Mouse (Mus musculus) liver, embryonic 12.5 days (tissue): Measurements from ENCODE around the gene Elovl6. TPM values are rescaled to one million over a fixed set of nuclear protein-coding genes. Genes with fewer than 3 reads are reported as not detected.

ENCODE experiments used
- ATAC-seq: fragments of 200-750 bp; cut with Nextera tagmentation; 2 replicates; pipeline ENCODE4 v1.8.0; 2017; ENCODE audit warnings: moderate number of reproducible peaks, mild to moderate bottlenecking, moderate library complexity
- H3K27ac ChIP-seq: fragments of 300-500 bp; sonication (generic); 2 replicates; pipeline ENCODE4 v1.5.1; 2016; ENCODE audit warnings: mild to moderate bottlenecking
- H3K27me3 ChIP-seq: fragments of 300-500 bp; sonication (generic); replicated peaks from 2 replicates; pipeline ENCODE4 v1.6.1; 2016; ENCODE audit warnings: mild to moderate bottlenecking, moderate library complexity
- H3K36me3 ChIP-seq: fragments of 300-500 bp; sonication (generic); 2 replicates; pipeline ENCODE4 v1.6.1; 2016; ENCODE audit warnings: mild to moderate bottlenecking, moderate library complexity
- H3K4me1 ChIP-seq: fragments of 300-500 bp; sonication (generic); 2 replicates; pipeline ENCODE4 v1.6.1; 2016
- H3K4me2 ChIP-seq: fragments of 300-500 bp; sonication (generic); 2 replicates; pipeline ENCODE4 v1.6.1; 2016; ENCODE audit warnings: mild to moderate bottlenecking, moderate library complexity
- H3K4me3 ChIP-seq: fragments of 300-500 bp; sonication (generic); 2 replicates; pipeline ENCODE4 v1.5.1; 2016; ENCODE audit warnings: mild to moderate bottlenecking, moderate library complexity
- H3K9ac ChIP-seq: fragments of 300-500 bp; sonication (generic); 2 replicates; pipeline ENCODE4 v1.6.1; 2016; ENCODE audit warnings: mild to moderate bottlenecking, moderate library complexity
- H3K9me3 ChIP-seq: fragments of 300-500 bp; sonication (generic); replicated peaks from 2 replicates; pipeline ENCODE4 v1.6.1; 2016; ENCODE audit warnings: mild to moderate bottlenecking, moderate library complexity
- WGBS: fragments of 180-500 bp; shearing (Covaris S2); methylation state at CpG from one replicate; pipeline ENCODE4 v1.1.7; 2016; ENCODE audit not compliant: insufficient replicate concordance; 5-methylcytosine and 5-hydroxymethylcytosine counted together
- polyA plus RNA-seq: library from polyadenylated mRNA; unstranded; fragments of >200 nt; fragmentation: Nextera tagmentation; extraction: Ambion mirVana; gene quantifications from 2 replicates; pipeline ENCODE4 v1.2.1, GENCODE M21; 2016

Gene Elovl6
- polyA plus RNA-seq, 1 experiment from 2014 or later, result 14.3 TPM

DNA sequence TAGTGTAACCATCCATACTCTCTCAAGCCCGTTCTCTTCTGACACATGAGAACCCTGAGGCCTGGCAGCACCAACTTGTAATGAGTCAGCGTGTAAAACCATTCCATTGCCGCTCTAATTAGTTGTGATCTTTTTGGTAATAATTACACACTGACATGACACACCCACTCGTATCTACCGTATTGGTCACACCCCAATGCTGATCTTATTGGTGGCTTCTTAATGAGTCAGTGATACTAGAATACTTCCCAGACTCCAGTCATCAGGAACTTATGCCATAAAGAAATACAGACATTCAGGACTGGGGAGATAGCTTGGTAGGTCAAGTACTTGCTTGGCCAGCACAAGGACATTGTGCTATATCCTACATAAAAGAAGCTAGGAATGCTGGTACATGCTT is 39.5 kb downstream of the Elovl6 start:
- Histone ChIP-seq H3K27ac (no peak overlapping the region), H3K4me3 (no peak overlapping the region), H3K9ac (no peak overlapping the region), H3K4me1 (peaks cover 12% of the 10 kb centered on the region; the same call in 1 of the 2 replicates), H3K27me3 (no peaks in the 10 kb centered on the region), H3K9me3 (no peaks in the 10 kb centered on the region), H3K4me2 (no peak overlapping the region), H3K36me3 (peaks cover 10% of the 10 kb centered on the region; the same call in 1 of the 2 replicates)
- WGBS, result 76% methylated on average over 5 of the region's 5 CpGs
- no peak for ATAC-seq

DNA sequence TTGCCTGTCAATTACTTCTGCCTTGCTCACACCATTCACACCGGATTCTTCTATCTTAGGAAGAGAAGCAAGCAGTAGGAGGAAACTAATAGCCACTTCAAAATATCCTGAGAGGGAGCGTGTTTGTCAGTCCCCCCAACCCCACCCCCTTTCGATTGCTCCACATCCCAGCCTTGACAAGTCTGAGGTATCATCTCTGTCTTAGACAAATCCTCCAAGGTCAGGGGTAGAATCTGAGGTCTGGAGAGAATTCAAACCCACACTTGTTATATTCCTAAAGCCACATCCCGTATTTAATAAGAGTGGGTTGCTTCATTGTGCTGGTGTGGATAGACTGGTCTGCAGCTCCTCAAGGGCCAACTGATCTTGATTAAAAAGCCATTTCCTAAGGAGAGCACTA is 40.8 kb downstream of the Elovl6 start:
- Histone ChIP-seq H3K9me3 (no peaks in the 10 kb centered on the region), H3K9ac (no peak overlapping the region), H3K4me3 (no peak overlapping the region), H3K27ac (no peak overlapping the region), H3K4me1 (0 out of 2 replicates have a peak, but pooled peaks cover 9% of the 10 kb centered on the region), H3K36me3 (peaks cover 12% of the 10 kb centered on the region; the same call in 1 of the 2 replicates), H3K4me2 (no peak overlapping the region), H3K27me3 (no peaks in the 10 kb centered on the region)
- 73% methylated on average over 4 of the region's 4 CpGs for WGBS
- ATAC-seq, result no peak

DNA sequence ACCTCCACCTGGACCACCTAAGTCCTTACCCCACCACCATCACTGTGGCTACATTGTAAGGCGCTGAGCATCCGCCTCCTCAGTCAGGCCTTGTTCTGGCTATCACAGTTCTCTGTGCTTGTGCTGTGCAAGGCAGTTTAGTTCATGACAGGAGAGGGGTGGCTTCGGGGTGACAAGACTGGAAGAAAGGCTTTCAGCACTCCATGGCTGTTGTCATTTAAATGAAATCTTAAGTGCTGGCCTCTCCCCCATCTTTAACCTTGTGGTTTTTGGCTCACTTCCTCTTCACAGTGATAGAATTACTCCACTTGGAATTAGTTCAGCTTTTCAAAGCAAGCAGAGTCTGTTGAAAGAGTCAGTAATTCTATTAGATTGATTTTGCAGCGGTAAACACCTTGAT is 41.5 kb downstream of the Elovl6 start:
- H3K9ac ChIP-seq, result no peak overlapping the region
- H3K27ac ChIP-seq, result no peak overlapping the region
- no peaks in the 10 kb centered on the region for H3K27me3 ChIP-seq
- no peak overlapping the region for H3K4me3 ChIP-seq
- H3K9me3 ChIP-seq, result no peaks in the 10 kb centered on the region
- H3K4me1 ChIP-seq, result 0 out of 2 replicates have a peak, but pooled peaks cover 11% of the 10 kb centered on the region
- H3K36me3 ChIP-seq, result peaks cover 12% of the 10 kb centered on the region; the same call in 1 of the 2 replicates
- ATAC-seq, result no peak
- no peak overlapping the region for H3K4me2 ChIP-seq
- WGBS, result 68% methylated on average over 4 of the region's 4 CpGs

DNA sequence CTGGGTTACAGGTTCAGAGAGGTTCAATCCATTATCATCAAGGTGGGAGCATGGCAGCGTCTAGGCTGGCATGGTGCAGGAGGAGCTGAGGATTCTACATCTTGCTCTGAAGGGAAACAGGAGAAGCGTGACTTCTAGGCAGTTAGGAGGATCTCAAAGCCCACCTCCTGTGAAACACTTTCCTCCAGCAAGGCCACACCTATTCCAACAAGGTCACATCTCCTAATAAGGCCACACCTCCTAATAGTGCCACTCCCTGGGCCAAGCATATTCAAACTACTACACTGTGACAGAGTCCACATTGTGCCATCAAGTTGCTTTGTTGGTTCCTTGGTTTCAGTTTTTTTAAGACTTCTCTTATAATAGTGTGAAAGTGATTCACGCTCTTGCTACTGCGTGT is 42.9 kb downstream of the Elovl6 start:
- WGBS, result 80% methylated on average over 4 of the region's 4 CpGs
- no peak for ATAC-seq

GRCm38 (mm10) chr3:129576522-129576921 is 44.4 kb downstream of the Elovl6 start:
- Histone ChIP-seq H3K4me1 (peaks cover 17% of the 10 kb centered on the region; the same call in 1 of the 2 replicates), H3K4me3 (no peak overlapping the region), H3K27ac (no peak overlapping the region), H3K27me3 (no peaks in the 10 kb centered on the region), H3K4me2 (no peak overlapping the region), H3K9ac (no peak overlapping the region), H3K9me3 (no peaks in the 10 kb centered on the region), H3K36me3 (peaks cover 12% of the 10 kb centered on the region; the same call in 1 of the 2 replicates)
- ATAC-seq, result no peak
- WGBS, result 79% methylated on average over 6 of the region's 6 CpGs

More for the DNA sequence above, 42.9 kb downstream of the Elovl6 start:
- Histone ChIP-seq H3K36me3 (peaks cover 12% of the 10 kb centered on the region; the same call in 1 of the 2 replicates), H3K27me3 (no peaks in the 10 kb centered on the region), H3K4me2 (no peak overlapping the region), H3K27ac (no peak overlapping the region), H3K9ac (no peak overlapping the region), H3K4me1 (peaks cover 17% of the 10 kb centered on the region; the same call in 1 of the 2 replicates), H3K9me3 (no peaks in the 10 kb centered on the region), H3K4me3 (no peak overlapping the region)

DNA sequence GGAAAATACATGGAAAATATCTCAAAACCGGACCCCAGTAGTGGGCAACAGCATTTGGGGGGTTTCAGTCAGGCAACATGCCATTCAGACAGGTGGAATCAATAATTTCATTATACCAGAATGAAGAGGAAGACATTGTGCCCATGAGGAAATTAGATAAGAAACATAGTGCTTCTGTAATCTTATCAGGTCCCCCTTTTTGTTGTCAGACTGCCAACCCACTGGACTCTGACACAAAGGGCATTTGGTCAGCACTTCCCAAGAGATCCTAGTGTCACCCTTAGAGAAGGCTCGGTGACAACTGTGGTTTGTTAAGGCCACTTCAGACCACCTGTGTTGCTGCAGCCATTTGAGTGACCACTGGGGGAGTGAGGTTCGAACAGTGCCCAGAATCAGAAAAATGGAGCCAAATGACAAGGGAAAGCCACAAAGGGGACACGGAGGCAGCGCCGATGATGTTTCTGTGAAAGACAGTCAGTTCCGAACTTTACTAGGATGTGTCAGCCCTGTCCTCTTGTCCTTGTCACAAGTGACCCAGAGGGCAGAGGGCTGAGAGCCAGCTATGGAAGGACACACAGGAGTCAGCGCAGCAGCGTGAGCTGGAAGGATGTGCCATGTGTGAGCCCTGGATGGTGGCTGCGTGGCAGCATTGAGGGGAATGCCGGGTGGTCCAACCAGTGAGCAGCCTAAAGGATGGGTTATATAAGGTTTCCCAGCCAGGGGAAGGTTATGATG is 46.8 kb downstream of the Elovl6 start:
- Histone ChIP-seq H3K4me3 (no peak overlapping the region), H3K4me1 (peaks cover 9% of the 10 kb centered on the region; the same call in 1 of the 2 replicates), H3K27ac (no peak overlapping the region), H3K4me2 (no peak overlapping the region), H3K9me3 (no peaks in the 10 kb centered on the region), H3K27me3 (no peaks in the 10 kb centered on the region), H3K9ac (no peak overlapping the region), H3K36me3 (0 out of 2 replicates have a peak, but pooled peaks cover 15% of the 10 kb centered on the region)
- ATAC-seq, result no peak
- 77% methylated on average over 11 of the region's 11 CpGs for WGBS

GRCm38 (mm10) chr3:129581024-129581423 is 48.9 kb downstream of the Elovl6 start:
- Histone ChIP-seq H3K4me1 (peaks cover 9% of the 10 kb centered on the region; the same call in 1 of the 2 replicates), H3K9ac (no peak overlapping the region), H3K27ac (no peak overlapping the region), H3K4me3 (no peak overlapping the region), H3K9me3 (no peaks in the 10 kb centered on the region), H3K27me3 (no peaks in the 10 kb centered on the region), H3K4me2 (no peak overlapping the region), H3K36me3 (0 out of 2 replicates have a peak, but pooled peaks cover 11% of the 10 kb centered on the region)
- ATAC-seq, result no peak
- WGBS, result 81% methylated on average over 3 of the region's 3 CpGs

- ATAC-seq, result no peak
- Histone ChIP-seq H3K9ac (no peak overlapping the region), H3K4me3 (no peak overlapping the region), H3K36me3 (0 out of 2 replicates have a peak, but pooled peaks cover 3% of the 10 kb centered on the region), H3K27me3 (no peaks in the 10 kb centered on the region), H3K4me1 (peaks cover 11% of the 10 kb centered on the region; the same call in 1 of the 2 replicates), H3K27ac (no peak overlapping the region), H3K9me3 (no peaks in the 10 kb centered on the region), H3K4me2 (no peak overlapping the region)
- 69% methylated on average over 4 of the region's 4 CpGs for WGBS
Measured at GRCm38 (mm10) chr3:129582449-129582848, 50.3 kb downstream of the Elovl6 start.

DNA sequence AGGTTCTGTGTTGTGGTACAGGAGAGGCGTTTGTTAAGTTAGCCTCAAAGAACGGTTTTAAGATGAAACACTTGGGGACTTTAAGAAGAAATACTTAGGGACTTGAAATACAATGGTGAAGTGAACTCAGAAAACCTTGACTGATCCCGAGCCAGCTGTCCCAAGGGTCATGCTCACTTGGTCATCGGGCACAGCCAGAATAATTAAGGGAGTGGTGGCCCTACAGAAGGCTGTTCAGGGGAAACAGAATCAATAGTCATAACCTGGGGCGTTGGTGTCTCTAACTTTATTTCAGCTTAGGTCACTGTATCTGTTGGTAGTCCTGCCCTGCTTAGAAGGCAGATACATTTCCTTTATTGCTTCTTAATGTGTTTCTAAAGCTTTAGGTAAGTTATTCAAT is 51.1 kb downstream of the Elovl6 start:
- no peak overlapping the region for H3K4me2 ChIP-seq
- no peaks in the 10 kb centered on the region for H3K27me3 ChIP-seq
- no peak overlapping the region for H3K4me3 ChIP-seq
- 0 out of 2 replicates have a peak, but pooled peaks cover 3% of the 10 kb centered on the region for H3K36me3 ChIP-seq
- no peak overlapping the region for H3K9ac ChIP-seq
- ATAC-seq, result no peak
- H3K27ac ChIP-seq, result no peak overlapping the region
- no peaks in the 10 kb centered on the region for H3K9me3 ChIP-seq
- 76% methylated on average over 5 of the region's 5 CpGs for WGBS
- peaks cover 11% of the 10 kb centered on the region; the same call in 1 of the 2 replicates for H3K4me1 ChIP-seq

GRCm38 (mm10) chr3:129587916-129588315 is 55.8 kb downstream of the Elovl6 start:
- Histone ChIP-seq H3K4me3 (no peak overlapping the region), H3K4me2 (no peak overlapping the region), H3K27ac (no peak overlapping the region), H3K9me3 (no peaks in the 10 kb centered on the region), H3K9ac (no peak overlapping the region), H3K4me1 (0 out of 2 replicates have a peak, but pooled peaks cover 3% of the 10 kb centered on the region), H3K27me3 (no peaks in the 10 kb centered on the region), H3K36me3 (peaks cover 6% of the 10 kb centered on the region; the same call in 1 of the 2 replicates)
- WGBS, result 86% methylated on average over 8 of the region's 8 CpGs
- no peak for ATAC-seq

DNA sequence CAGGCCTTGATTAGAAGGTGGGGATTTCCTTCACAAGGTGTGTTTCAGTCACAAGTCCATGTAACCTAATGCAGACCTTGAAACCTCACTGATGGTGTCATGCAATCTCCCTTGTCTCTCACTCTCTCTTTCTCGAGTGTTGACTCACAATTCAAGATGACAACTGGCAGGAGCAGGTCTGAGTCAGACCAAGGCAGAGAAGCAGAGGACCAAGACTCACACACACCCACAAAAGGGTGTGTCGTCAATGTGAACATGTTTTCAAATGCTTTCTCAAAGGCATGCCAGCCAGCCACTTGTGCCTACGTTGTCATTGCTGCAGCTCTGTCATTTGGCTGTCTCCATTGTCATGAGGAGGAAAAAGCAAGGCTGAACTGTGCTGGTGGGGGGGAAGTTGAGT is 56.6 kb downstream of the Elovl6 start:
- Histone ChIP-seq H3K4me2 (no peak overlapping the region), H3K27ac (no peak overlapping the region), H3K27me3 (no peaks in the 10 kb centered on the region), H3K36me3 (peaks cover 3% of the 10 kb centered on the region; the same call in 1 of the 2 replicates), H3K4me3 (no peak overlapping the region), H3K9me3 (no peaks in the 10 kb centered on the region), H3K9ac (no peak overlapping the region), H3K4me1 (0 out of 2 replicates have a peak, but pooled peaks cover 3% of the 10 kb centered on the region)
- 65% methylated on average over 3 of the region's 3 CpGs for WGBS
- ATAC-seq, result no peak

DNA sequence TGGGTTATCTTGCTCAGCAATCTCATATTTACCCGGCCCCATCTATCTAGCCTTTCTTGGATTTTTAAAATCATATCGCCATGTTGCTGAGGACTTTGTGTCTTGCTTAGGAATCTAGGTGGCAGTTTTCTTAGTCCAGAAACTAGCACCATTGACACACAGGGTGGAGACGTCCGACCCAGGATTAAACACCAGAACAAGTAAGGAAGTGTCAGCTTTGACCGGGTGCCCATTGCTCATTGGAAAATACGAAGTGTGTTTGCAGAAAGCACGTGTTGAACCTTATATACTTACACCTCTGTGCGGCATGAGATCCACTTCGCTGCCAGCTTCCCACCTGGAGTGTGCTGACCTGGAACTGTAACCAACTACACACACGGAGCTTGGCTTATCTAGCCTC is 57.5 kb downstream of the Elovl6 start:
- H3K36me3 ChIP-seq, result peaks cover 3% of the 10 kb centered on the region; the same call in 1 of the 2 replicates
- WGBS, result 82% methylated on average over 10 of the region's 10 CpGs
- no peak overlapping the region for H3K27ac ChIP-seq
- 0 out of 2 replicates have a peak, but pooled peaks cover 3% of the 10 kb centered on the region for H3K4me1 ChIP-seq
- no peaks in the 10 kb centered on the region for H3K9me3 ChIP-seq
- no peak overlapping the region for H3K4me2 ChIP-seq
- no peak overlapping the region for H3K4me3 ChIP-seq
- no peak for ATAC-seq
- H3K27me3 ChIP-seq, result no peaks in the 10 kb centered on the region
- no peak overlapping the region for H3K9ac ChIP-seq
